Mouse (Mus musculus) E14TG2a.4 (cell line): Measurements from ENCODE around the gene Mcrip2.

Experiments
- H3K27me3 ChIP-seq: 2 replicates; pipeline ENCODE4 v1.6.1; 2014; ENCODE audit warnings: low read length, control low read depth; ENCODE audit not compliant: insufficient read depth
- H3K36me3 ChIP-seq: 2 replicates; pipeline ENCODE4 v1.6.1; 2014; ENCODE audit warnings: low read length, control low read depth; ENCODE audit not compliant: insufficient read depth
- H3K4me1 ChIP-seq: replicated peaks from 2 replicates; pipeline ENCODE4 v1.6.1; 2014; ENCODE audit warnings: low read depth, low read length, control low read depth
- H3K4me3 ChIP-seq: replicated peaks from 2 replicates; pipeline ENCODE4 v1.5.1; 2014; ENCODE audit warnings: mild to moderate bottlenecking, low read length
- H3K9me3 ChIP-seq: 2 replicates; pipeline ENCODE4 v1.6.1; 2014; ENCODE audit warnings: low read length, control low read depth
- CTCF ChIP-seq: conservative IDR thresholded peaks from 2 replicates; pipeline ENCODE4 v1.5.1; 2014; ENCODE audit warnings: low read length
- NANOG ChIP-seq: IDR thresholded peaks from 2 replicates; pipeline ENCODE4 v1.6.1; 2014; ENCODE audit warnings: borderline replicate concordance, low read length, mixed read lengths
- POU5F1 ChIP-seq: IDR thresholded peaks from 2 replicates; pipeline ENCODE4 v1.6.1; 2014; ENCODE audit warnings: low read length, borderline replicate concordance

Gene Mcrip2

DNA sequence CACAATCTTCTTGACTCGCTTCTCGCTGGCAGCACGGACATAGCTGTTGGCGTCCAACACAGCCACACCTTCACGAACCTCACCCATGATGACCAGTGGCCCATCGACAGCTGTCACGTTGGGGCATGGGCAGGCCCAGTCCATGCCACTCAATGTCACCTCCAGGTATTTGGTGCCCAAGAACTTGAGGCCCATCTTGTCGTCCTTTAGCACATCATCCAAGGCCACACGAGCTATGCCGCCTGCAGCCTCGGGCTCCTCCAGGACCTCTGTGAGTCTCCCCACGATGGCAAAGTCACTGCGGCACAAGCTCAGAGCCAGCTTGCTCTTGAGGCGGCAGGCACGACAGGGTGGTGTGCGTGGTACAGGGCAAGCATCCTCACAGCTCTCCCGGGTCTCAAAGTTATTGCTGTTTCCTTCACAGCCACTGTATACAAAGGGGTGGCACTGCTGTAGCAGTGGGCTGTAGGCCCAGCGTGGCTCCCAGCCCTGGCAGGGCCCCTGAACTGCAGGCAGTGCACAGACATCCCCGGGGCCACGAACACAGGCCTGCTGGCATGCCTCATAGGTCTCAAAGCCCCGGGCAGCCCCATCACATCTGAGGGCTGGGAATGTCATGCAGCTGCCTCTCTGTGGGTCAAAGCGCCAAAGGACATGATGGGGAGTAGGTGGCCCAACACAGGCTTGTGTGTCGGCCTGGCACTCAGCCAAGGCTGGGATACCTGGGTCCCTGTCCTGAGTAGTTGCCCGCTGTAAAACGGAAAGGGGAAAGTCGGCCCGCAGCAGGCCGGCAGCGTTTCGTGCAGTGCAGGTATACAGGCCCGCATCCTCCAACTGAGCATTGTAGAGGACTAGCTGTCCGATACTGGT lies 9.4 kb upstream of the Mcrip2 start:
- TF ChIP-seq CTCF: no peak
- no peak for TF ChIP-seq POU5F1
- no peak for TF ChIP-seq NANOG
- peaks cover 57% of the 10 kb centered on the region for H3K36me3 ChIP-seq
- H3K9me3 ChIP-seq: no peaks in the 10 kb centered on the region
- H3K27me3 ChIP-seq: no peaks in the 10 kb centered on the region; the same call in 1 of the 2 replicates
- H3K4me3 ChIP-seq: peak overlapping the region; percentile 5; the same call in 1 of the 2 replicates
- H3K4me1 ChIP-seq: peaks cover 85% of the 10 kb centered on the region

DNA sequence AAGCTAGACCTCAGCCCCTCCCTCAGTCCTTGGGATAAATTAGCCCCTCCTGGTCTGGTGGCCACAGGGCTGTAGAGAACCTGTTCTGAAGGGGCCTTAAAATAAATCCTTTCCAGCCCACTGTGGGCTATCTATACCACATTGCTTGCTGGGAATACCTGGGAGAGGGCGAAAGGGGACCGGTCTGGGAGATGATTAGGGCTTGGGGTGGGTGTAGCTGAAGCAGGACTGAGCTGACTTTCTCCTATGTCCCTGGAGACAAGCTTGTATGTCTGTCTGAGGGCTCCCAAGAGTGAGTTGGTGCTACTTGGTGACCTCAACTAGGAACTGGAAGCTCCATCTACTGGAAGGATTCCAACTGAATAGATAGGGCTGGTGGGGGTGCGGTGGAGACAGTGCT lies 8.5 kb upstream of the Mcrip2 start:
- Histone ChIP-seq H3K4me1 (peaks cover 77% of the 10 kb centered on the region), H3K36me3 (peaks cover 47% of the 10 kb centered on the region), H3K27me3 (no peaks in the 10 kb centered on the region; the same call in 1 of the 2 replicates), H3K9me3 (no peaks in the 10 kb centered on the region), H3K4me3 (no peak overlapping the region)
- no peak for TF ChIP-seq POU5F1
- no peak for TF ChIP-seq CTCF
- no peak for TF ChIP-seq NANOG

DNA sequence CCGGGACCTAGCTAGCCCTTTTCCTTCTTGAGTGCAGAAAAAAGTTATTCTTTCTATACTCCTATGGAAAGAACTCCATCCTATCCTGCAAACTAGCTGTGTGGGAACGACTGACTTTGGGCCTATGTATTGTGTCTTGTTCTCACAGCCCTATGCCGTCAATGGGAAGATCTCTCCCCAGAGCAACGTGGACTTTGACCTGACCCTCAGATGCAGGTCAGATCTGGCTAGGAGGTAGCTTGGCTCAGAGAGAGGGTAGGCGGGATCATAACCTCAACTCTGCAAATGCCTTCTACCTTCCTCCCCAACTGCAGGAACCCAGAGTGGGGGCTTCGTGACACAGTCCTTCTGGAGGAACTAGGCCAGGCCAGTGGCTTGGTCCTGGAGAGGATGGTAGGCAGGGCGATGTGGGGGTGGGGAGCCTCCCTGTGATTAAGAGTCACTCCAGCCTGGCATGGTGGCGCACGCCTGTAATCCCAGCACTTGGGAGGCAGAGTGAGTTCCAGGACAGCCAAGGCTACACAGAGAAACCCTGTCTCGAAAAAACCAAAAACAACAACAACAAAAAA lies 7.9 kb upstream of the Mcrip2 start:
- TF ChIP-seq POU5F1 (no peak), NANOG (no peak), CTCF (no peak)
- peak overlapping the region; percentile 90 for H3K4me3 ChIP-seq
- H3K4me1 ChIP-seq: peaks cover 75% of the 10 kb centered on the region
- H3K27me3 ChIP-seq: no peaks in the 10 kb centered on the region; the same call in 1 of the 2 replicates
- H3K36me3 ChIP-seq: peaks cover 41% of the 10 kb centered on the region
- H3K9me3 ChIP-seq: no peaks in the 10 kb centered on the region

DNA sequence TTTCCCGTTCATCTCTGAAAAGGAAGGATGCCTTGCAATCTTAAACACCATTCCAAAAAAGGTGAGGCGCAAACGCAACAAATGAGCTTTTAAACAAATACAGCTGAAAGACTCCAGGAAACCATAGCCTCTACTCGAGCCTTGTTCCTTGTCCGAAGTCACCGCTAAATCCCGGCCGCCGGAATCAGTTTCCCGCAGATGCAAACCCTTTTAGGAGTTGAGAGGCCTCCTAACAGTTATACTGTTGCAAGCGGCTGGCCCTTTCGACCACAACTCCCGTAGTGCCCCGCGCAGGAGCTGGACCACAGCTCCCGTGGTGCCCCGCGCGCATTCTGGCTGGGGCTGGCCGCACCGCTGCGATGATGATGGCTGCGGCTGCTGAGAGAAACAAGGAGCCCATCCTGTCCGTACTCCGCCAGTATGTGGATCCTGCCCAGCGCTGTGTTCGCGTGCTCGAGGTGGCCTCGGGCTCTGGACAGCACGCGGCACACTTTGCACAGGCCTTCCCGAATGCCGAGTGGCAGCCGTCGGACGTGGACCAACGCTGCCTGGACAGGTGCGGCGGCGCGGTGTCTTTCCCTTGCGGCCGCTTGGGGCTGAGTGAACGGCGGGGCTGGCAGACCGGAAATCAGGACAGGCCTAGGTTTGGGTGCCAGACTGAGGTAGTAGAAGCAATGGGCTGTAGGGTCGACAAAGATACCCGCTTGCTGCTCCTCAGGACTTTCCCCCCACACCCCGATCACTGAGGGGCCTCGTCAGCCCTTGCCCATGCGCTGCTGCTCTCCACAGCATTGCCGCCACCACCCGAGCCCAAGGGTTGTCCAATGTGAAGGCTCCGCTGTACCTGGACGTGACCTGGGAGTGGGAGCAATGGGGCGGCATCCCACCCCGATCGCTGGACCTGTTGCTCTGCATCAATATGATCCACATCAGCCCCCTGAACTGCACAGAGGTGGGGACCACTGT lies 6.9 kb upstream of the Mcrip2 start:
- peaks cover 36% of the 10 kb centered on the region for H3K36me3 ChIP-seq
- H3K4me3 ChIP-seq: peak overlapping the region; percentile 90
- TF ChIP-seq CTCF (no peak), POU5F1 (no peak), NANOG (no peak)
- no peaks in the 10 kb centered on the region; the same call in 1 of the 2 replicates for H3K27me3 ChIP-seq
- no peaks in the 10 kb centered on the region for H3K9me3 ChIP-seq
- peaks cover 65% of the 10 kb centered on the region for H3K4me1 ChIP-seq

DNA sequence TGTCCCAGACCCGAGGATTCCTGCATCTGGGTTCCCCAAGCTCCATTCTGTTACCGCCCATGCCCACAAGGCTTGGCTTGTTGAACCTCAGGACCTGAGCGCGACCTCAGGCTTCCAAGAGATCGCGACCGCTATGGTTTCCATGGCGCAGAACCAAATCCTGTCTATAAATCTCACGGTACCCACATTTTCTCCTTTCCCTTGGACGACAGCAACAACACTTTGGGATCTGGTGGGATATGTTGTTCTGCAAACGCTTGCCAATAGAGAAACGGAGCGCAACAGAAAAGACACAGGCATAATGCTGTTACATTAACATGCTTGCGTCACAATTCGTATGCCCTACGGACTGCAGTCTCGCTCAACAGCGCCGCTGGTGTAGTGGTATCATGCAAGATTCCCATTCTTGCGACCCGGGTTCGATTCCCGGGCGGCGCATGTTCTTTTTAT lies 6.2 kb upstream of the Mcrip2 start, which contains the start of gene Mettl26:
Gene Mettl26, plus strand, starts transcription at position 354 of the 450 bp plus-strand sequence.
- Histone ChIP-seq H3K27me3 (no peaks in the 10 kb centered on the region; the same call in 1 of the 2 replicates), H3K4me1 (peaks cover 59% of the 10 kb centered on the region), H3K4me3 (peak within 1 kb of the TSS; percentile 90), H3K9me3 (no peaks in the 10 kb centered on the region), H3K36me3 (peaks cover 30% of the 10 kb centered on the region)
- TF ChIP-seq CTCF: no peak

DNA sequence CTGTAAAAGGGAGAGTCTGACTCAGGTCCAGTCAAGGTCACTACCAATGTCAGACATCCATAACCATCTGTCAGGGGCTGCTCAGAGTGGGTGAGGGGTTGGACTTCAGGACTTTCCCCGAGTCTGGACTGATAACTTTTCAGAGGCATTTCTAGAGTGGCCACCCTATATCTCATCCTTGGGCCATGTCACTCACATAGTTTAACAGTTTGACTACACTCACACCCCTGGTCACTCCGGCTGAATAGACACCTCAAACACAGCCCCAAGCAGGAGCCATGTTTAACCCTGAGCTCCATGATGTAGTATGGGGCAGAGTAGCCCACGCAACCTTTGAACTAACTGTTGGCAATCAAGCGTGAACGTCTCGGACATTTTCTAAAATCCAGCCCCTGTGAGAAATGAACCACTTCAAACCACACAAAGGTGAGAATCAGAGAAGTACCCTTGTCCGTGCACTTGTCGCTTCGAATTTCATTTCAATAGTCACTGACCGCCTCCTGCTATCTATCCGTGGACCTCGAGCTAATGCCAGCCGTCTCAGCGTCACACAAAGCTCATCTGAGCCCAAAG lies 5.7 kb upstream of the Mcrip2 start:
- H3K9me3 ChIP-seq: no peaks in the 10 kb centered on the region
- H3K27me3 ChIP-seq: no peaks in the 10 kb centered on the region; the same call in 1 of the 2 replicates
- TF ChIP-seq POU5F1: no peak
- no peak for TF ChIP-seq CTCF
- no peak for TF ChIP-seq NANOG
- peaks cover 26% of the 10 kb centered on the region for H3K36me3 ChIP-seq
- peak overlapping the region; percentile 90 for H3K4me3 ChIP-seq
- peaks cover 58% of the 10 kb centered on the region for H3K4me1 ChIP-seq

DNA sequence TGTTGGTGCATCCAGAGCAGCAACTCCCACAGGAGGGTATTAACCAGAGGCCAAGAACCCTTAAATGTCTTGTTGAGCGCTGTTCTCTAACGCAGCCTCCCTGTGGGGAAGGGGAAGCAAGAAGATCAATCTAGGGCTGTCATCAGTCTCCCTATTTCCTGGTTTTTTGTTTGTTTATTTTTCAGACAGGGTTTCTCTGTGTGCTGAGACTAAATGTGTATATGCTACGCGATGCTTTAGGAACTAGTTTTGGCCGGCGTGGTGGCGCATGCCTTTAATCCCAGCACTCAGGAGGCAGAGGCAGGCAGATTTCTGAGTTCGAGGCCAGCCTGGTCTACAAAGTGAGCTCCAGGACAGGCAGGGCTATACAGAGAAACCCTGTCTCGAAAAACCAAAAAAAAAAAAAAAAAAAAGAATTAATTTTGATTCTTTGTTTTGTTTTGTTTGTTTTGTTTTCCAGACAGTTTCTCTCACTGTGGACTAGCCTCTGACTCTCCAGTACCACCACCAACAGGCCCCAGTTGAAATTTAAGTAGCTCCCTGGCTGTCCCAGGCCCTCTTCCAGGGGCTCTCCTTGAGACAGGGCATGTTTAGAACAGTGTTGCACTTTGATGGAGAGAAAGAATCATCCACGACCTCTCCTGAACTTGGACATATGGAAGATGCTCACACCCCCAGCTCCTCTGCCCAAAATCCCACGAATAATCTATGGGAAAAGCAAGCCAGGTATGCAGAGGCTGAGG lies 5.0 kb upstream of the Mcrip2 start:
- Histone ChIP-seq H3K27me3 (no peaks in the 10 kb centered on the region; the same call in 1 of the 2 replicates), H3K36me3 (peaks cover 20% of the 10 kb centered on the region), H3K4me1 (peaks cover 57% of the 10 kb centered on the region), H3K9me3 (no peaks in the 10 kb centered on the region), H3K4me3 (peak overlapping the region; percentile 90)
- TF ChIP-seq CTCF (no peak), POU5F1 (no peak), NANOG (no peak)
